Mouse (Mus musculus): ENCODE measurements around the gene Vmn1r30. TPM values are rescaled to one million over a fixed set of nuclear protein-coding genes. Genes with fewer than 3 reads are reported as not detected.

The Vmn1r30 gene
- not detected in 2 replicates for polyA plus RNA-seq (2012; rRNA removed)

DNA sequence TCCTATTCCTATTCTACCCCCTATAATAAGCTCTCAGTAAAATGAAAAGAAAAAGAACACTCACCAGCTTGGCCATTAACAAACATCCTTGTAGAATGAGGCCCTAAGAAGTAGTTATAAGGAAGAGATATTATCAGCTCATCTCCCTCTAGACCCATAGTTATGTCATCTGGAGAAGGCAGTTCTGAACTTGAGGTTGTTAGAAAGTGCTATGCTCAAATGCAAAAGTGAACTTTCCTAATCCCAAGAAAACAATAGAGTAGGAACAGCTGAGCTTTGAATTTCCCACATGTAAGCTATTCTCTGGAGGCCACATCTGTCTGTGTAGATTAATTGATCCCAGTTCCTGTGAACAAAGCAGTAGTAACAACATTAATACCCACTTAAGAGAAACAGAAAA is at the start of gene Vmn1r30:
Vmn1r30 (minus strand) TSS at position 101 of the 400 bp plus-strand sequence.
- no peak within 1 kb of the TSS for H3K4me3 ChIP-seq (replicated peaks; ENCODE audit: insufficient read depth, low read depth, low read length)
- no peaks in the 10 kb centered on the region for H3K27me3 ChIP-seq (ENCODE audit: control insufficient read depth, insufficient read depth, low read length)
- TF ChIP-seq POLR2A (IDR thresholded peaks at IDR 0.05; ENCODE audit: borderline replicate concordance, insufficient read depth, low read length) (no peak), CTCF (IDR thresholded peaks at IDR 0.05; ENCODE audit: borderline replicate concordance, insufficient read depth, low read depth, low read length) (no peak)
- H3K4me1 ChIP-seq (ENCODE audit: control insufficient read depth, insufficient read depth, low read length), result no peaks in the 10 kb centered on the region
- DNase-seq, result no peak
- no peak within 1 kb of the TSS for H3K27ac ChIP-seq (ENCODE audit: insufficient read depth, low read length)

DNA sequence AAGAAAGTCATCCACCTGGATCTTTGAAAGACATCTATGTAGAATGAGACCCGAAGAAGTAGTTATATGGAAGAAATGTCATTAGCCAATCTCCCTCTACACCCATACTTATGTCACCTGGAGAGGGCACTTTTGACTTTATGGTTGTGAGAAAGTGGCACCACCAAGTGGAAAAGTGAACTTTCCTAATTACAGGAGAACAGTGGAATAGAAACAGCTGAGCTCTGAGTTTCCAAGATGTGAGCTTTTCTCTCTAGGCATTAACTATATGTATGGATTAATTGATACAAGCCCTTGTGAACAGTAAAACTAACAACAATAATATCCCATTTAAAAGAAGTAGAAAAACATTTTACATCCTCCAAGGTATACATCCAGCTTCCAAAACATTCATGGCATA is 32.0 kb upstream of the Vmn1r30 start, which contains the start of gene Vmn1r31:
Vmn1r31 (minus strand) TSS at position 101 of the 400 bp plus-strand sequence.
- Histone ChIP-seq H3K4me3 (replicated peaks; ENCODE audit: insufficient read depth, low read depth, low read length) (no peak within 1 kb of the TSS), H3K27ac (ENCODE audit: insufficient read depth, low read length) (no peak within 1 kb of the TSS), H3K27me3 (ENCODE audit: control insufficient read depth, insufficient read depth, low read length) (no peaks in the 10 kb centered on the region), H3K4me1 (ENCODE audit: control insufficient read depth, insufficient read depth, low read length) (no peaks in the 10 kb centered on the region)
- TF ChIP-seq CTCF (IDR thresholded peaks at IDR 0.05; ENCODE audit: borderline replicate concordance, insufficient read depth, low read depth, low read length) (no peak), POLR2A (IDR thresholded peaks at IDR 0.05; ENCODE audit: borderline replicate concordance, insufficient read depth, low read length) (no peak)
- DNase-seq, result no peak
- WGBS, result 87% methylated on average over 1 of the region's 1 CpGs

Other genes with a start within 250 kb of the Vmn1r30 start
- not detected in 2 replicates for gene Vmn1r27, start 224.6 kb downstream of the Vmn1r30 start, polyA plus RNA-seq (2012; rRNA removed)
- not detected in 2 replicates for gene Vmn1r28, start 181.3 kb downstream of the Vmn1r30 start, polyA plus RNA-seq (2012; rRNA removed)
- gene Vmn1r29, start 141.8 kb downstream of the Vmn1r30 start, polyA plus RNA-seq (2012; rRNA removed), result not detected in 2 replicates
- not detected in 2 replicates for gene Vmn1r31, start 31.9 kb upstream of the Vmn1r30 start, polyA plus RNA-seq (2012; rRNA removed)
- gene Abcg2, start 141.1 kb upstream of the Vmn1r30 start, polyA plus RNA-seq (2012; rRNA removed), result 16.4 and 16.8 TPM in 2 replicates

Measured in cerebellum, adult 2 months (tissue).